Mouse (Mus musculus) embryonic facial prominence, embryonic 15.5 days (tissue): ENCODE measurements at regions not wholly inside any gene's neighbourhood (a gene's known extent, or its start where the extent isn't known, plus 50 kb on each side); places are given as distances from the start of the nearest gene placed in this dataset.

ENCODE experiments used
- ATAC-seq: fragments of 200-750 bp; cut with Nextera tagmentation; 2 replicates; pipeline ENCODE4 v1.8.0; 2017; ENCODE audit warnings: low read depth, moderate TSS enrichment; ENCODE audit not compliant: insufficient number of reproducible peaks, low FRiP score, low TSS enrichment
- H3K27ac ChIP-seq: fragments of 300-500 bp; sonication (generic); replicated peaks from 2 replicates; pipeline ENCODE4 v1.5.1; 2015; ENCODE audit warnings: mild to moderate bottlenecking, inconsistent platforms
- H3K27me3 ChIP-seq: fragments of 300-500 bp; sonication (generic); 2 replicates; pipeline ENCODE4 v1.6.1; 2015; ENCODE audit warnings: inconsistent platforms
- H3K36me3 ChIP-seq: fragments of 300-500 bp; sonication (generic); 2 replicates; pipeline ENCODE4 v1.6.1; 2015; ENCODE audit warnings: mild to moderate bottlenecking, inconsistent platforms
- H3K4me1 ChIP-seq: fragments of 300-500 bp; sonication (generic); 2 replicates; pipeline ENCODE4 v1.6.1; 2015; ENCODE audit warnings: inconsistent platforms
- H3K4me2 ChIP-seq: fragments of 300-500 bp; sonication (generic); replicated peaks from 2 replicates; pipeline ENCODE4 v1.6.1; 2015; ENCODE audit warnings: mild to moderate bottlenecking, inconsistent platforms
- H3K4me3 ChIP-seq: fragments of 300-500 bp; sonication (generic); replicated peaks from 2 replicates; pipeline ENCODE4 v1.5.1; 2015; ENCODE audit warnings: mild to moderate bottlenecking, inconsistent platforms
- H3K9ac ChIP-seq: fragments of 300-500 bp; sonication (generic); 2 replicates; pipeline ENCODE4 v1.6.1; 2015; ENCODE audit warnings: inconsistent platforms
- H3K9me3 ChIP-seq: fragments of 300-500 bp; sonication (generic); replicated peaks from 2 replicates; pipeline ENCODE4 v1.6.1; 2016; ENCODE audit warnings: inconsistent platforms
- whole genome bisulfite sequencing: fragments of 180-500 bp; shearing (Covaris S2); methylation state at CpG from one replicate; pipeline ENCODE4 v1.1.7; 2015; 5-methylcytosine and 5-hydroxymethylcytosine counted together

DNA sequence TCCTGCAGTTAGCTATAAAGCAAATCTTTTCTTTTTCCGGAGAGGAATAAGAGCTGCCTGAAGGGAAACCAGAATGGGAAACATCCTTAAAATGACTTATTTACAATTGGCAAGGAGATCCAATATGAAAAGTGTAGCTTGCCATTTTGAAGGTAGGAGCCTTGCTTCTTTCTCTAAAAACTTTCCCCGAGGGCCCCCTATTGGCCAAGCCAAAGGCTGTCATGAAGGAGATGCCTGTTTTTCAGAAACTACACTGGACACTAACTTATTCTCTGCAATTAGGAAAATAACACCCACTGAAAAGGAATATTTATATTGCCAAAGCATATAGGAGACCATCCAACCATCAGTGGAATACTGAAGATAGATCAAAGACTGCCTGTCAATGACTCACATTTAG is 312.8 kb upstream of the Thrb start:
- ATAC-seq, result no peak
- Histone ChIP-seq H3K4me3 (no peak overlapping the region), H3K36me3 (no peaks in the 10 kb centered on the region), H3K27me3 (no peaks in the 10 kb centered on the region), H3K9ac (no peak overlapping the region), H3K4me2 (no peak overlapping the region), H3K4me1 (no peaks in the 10 kb centered on the region), H3K27ac (no peak overlapping the region), H3K9me3 (no peaks in the 10 kb centered on the region)
- WGBS, result 66% methylated on average over 2 of the region's 2 CpGs

DNA sequence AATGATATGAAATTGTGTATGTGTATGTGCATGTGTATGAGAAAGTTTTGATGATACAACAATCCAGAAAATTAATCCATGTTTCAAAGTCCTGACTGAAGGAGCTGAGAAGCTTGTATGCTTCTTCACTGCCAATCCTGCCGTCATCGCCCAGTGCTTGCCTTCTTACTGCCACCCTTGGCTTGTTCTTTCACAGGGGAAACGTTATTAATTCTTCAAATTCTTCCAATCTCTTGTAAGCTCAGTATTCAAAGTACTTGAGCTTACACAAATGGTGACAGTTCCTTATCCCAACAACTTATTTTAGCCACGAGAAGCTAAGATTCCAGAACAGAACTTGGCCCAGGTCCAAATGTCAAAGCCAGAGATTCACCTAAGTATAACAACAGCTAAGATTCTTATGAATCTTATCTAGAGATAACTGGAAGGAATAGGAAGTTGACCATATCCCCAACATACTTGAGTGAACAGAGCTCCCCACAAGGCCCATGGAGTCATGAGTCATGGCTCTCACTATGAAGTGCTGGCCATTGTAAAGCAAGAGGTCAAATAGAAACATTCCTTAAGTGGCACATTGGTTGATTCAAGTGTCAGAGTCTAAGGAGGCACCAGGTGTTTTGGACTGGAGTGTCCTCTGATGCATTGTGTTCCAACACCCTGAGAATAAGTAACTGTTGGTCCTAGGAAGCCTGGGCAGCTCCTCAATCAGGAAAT is 307.6 kb upstream of the Thrb start:
- Histone ChIP-seq H3K27ac (no peak overlapping the region), H3K9me3 (no peaks in the 10 kb centered on the region), H3K27me3 (no peaks in the 10 kb centered on the region), H3K36me3 (no peaks in the 10 kb centered on the region), H3K9ac (no peak overlapping the region), H3K4me2 (no peak overlapping the region), H3K4me3 (no peak overlapping the region), H3K4me1 (no peaks in the 10 kb centered on the region)
- ATAC-seq, result no peak
- WGBS, result 60% methylated on average over 4 of the region's 4 CpGs

DNA sequence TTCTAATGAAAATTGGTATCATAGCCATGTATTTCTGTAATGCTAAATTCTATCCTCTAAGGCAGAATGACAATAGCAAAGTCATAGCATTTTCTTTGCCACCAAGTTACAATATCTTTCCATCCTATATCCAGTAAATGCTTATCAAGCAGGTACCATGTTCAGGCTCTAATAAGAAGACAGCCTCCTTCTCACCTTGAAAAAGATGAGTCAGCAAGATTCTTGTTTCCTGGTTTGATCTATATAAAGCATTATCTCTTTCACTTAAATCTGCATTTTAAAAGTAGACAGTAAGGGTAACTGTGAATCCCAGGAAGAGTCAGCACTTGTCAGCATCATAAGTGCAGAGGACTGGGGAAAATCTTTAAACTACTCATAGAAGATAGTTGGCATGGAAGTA is 298.2 kb upstream of the Thrb start:
- Histone ChIP-seq H3K9me3 (no peaks in the 10 kb centered on the region), H3K4me1 (no peaks in the 10 kb centered on the region), H3K36me3 (no peaks in the 10 kb centered on the region), H3K27ac (no peak overlapping the region), H3K4me3 (no peak overlapping the region), H3K27me3 (no peaks in the 10 kb centered on the region), H3K4me2 (no peak overlapping the region), H3K9ac (no peak overlapping the region)
- ATAC-seq, result no peak

DNA sequence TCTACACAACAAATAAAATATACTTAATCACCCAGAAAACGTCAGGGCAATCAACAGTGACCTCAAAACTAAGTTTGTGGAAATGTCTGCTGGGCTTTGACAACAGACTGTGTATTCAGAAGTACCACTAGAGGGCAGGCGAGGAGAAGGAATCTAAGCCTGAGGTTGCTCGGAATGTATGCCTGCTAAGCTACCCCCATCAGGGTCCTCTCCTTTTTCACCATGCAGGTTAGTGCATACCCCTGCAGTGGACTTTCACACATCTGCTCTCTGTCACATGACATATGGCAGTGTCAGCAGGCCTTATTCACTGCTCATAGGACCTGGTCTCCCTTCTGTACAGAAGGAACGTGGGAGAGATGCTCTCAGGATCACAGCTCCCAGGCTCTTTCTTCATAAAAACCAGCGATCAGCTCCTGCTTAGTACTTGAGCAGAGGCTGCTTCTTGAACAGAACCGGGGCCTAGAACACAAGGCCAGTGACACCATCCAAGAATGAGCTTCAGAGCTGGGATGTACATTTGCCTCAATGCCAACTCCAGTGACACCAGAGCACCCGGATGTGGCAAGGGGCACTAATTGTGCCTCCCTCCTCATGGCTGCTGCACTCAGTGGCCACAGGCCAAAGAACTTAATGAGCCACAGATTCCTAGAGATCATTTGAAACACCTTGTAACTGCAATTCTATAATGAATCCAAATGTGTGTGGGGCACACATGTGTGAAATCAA is 257.1 kb upstream of the Thrb start:
- no peaks in the 10 kb centered on the region for H3K36me3 ChIP-seq
- 36% methylated on average over 7 of the region's 7 CpGs for WGBS

GRCm38 (mm10) chr14:17405551-17406336 is 254.3 kb upstream of the Thrb start:
- Histone ChIP-seq H3K9ac (no peak overlapping the region), H3K4me1 (no peaks in the 10 kb centered on the region; the same call in 1 of the 2 replicates), H3K36me3 (no peaks in the 10 kb centered on the region), H3K4me2 (no peak overlapping the region), H3K4me3 (no peak overlapping the region), H3K9me3 (no peaks in the 10 kb centered on the region), H3K27me3 (no peaks in the 10 kb centered on the region), H3K27ac (no peak overlapping the region)
- ATAC-seq, result no peak
- 73% methylated on average over 2 of the region's 2 CpGs for WGBS

More for the DNA sequence above, 257.1 kb upstream of the Thrb start:
- H3K27me3 ChIP-seq, result no peaks in the 10 kb centered on the region
- H3K4me3 ChIP-seq, result no peak overlapping the region
- H3K9me3 ChIP-seq, result no peaks in the 10 kb centered on the region
- no peak; the same call in 1 of the 2 replicates for ATAC-seq
- no peak overlapping the region for H3K9ac ChIP-seq
- H3K4me2 ChIP-seq, result no peak overlapping the region
- H3K4me1 ChIP-seq, result no peaks in the 10 kb centered on the region; the same call in 1 of the 2 replicates
- H3K27ac ChIP-seq, result no peak overlapping the region

GRCm38 (mm10) chr14:17406879-17407278 is 253.2 kb upstream of the Thrb start:
- Histone ChIP-seq H3K36me3 (no peaks in the 10 kb centered on the region), H3K4me1 (no peaks in the 10 kb centered on the region; the same call in 1 of the 2 replicates), H3K27ac (no peak overlapping the region), H3K4me3 (no peak overlapping the region), H3K27me3 (no peaks in the 10 kb centered on the region), H3K9me3 (no peaks in the 10 kb centered on the region), H3K4me2 (no peak overlapping the region), H3K9ac (no peak overlapping the region)
- ATAC-seq, result no peak

DNA sequence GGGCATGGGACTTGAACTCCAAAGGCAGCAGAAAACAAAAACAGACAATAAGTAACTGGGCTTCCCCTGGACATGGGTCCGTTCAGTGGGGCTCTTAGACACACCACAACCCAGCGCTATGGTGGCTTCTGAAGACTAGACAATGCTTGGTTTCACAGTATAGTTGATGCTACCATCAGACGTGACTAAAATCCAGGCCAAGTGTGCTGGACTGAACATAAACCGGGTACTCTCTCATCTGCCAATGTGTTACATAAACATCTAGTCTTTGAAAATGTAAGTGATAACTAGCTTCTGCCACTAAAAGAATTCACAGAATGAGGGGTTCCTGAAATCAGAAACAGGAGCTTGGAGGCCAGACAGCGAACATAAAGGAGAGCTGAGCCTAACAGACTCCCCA is 251.7 kb upstream of the Thrb start:
- Histone ChIP-seq H3K36me3 (no peaks in the 10 kb centered on the region), H3K4me2 (no peak overlapping the region), H3K27ac (no peak overlapping the region), H3K9me3 (no peaks in the 10 kb centered on the region), H3K4me1 (no peaks in the 10 kb centered on the region; the same call in 1 of the 2 replicates), H3K9ac (no peak overlapping the region), H3K27me3 (no peaks in the 10 kb centered on the region), H3K4me3 (no peak overlapping the region)
- WGBS, result 63% methylated on average over 5 of the region's 5 CpGs
- no peak for ATAC-seq

- no peaks in the 10 kb centered on the region for H3K9me3 ChIP-seq
- no peak overlapping the region for H3K27ac ChIP-seq
- no peaks in the 10 kb centered on the region; the same call in 1 of the 2 replicates for H3K4me1 ChIP-seq
- no peak overlapping the region for H3K9ac ChIP-seq
- H3K36me3 ChIP-seq, result no peaks in the 10 kb centered on the region
- no peak overlapping the region for H3K4me2 ChIP-seq
- H3K27me3 ChIP-seq, result no peaks in the 10 kb centered on the region
- WGBS, result 42% methylated on average over 1 of the region's 1 CpGs
- no peak overlapping the region for H3K4me3 ChIP-seq
- no peak for ATAC-seq
Observed at GRCm38 (mm10) chr14:17408813-17409212, 251.2 kb upstream of the Thrb start.

- ATAC-seq, result no peak
- 88% methylated on average over 6 of the region's 6 CpGs for WGBS
- no peaks in the 10 kb centered on the region; the same call in 1 of the 2 replicates for H3K4me1 ChIP-seq
- no peaks in the 10 kb centered on the region for H3K27me3 ChIP-seq
- H3K9ac ChIP-seq, result no peak overlapping the region
- no peak overlapping the region for H3K4me2 ChIP-seq
- no peaks in the 10 kb centered on the region for H3K36me3 ChIP-seq
- H3K4me3 ChIP-seq, result no peak overlapping the region
- no peak overlapping the region for H3K27ac ChIP-seq
- no peaks in the 10 kb centered on the region for H3K9me3 ChIP-seq
Observed at GRCm38 (mm10) chr14:17409497-17409896, 250.6 kb upstream of the Thrb start.

DNA sequence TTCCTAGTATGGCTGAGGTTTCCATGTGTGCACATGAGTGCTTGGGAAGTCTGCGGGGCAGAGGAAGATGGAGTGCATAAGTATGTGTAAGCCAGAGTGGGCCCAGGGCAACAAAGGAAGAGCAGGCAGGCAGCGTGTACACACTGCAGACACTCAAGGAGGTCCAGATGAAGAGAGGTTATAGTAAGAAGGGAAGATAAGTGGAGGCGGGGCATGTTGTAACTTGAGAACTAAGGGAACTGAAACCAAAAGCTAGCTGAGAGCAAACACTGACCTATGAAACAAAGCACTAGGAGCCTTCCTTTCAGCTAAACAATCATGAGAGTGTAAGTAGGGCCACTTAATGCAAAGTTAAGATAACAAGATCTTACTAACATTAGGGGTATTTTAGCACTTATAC is 249.3 kb upstream of the Thrb start:
- Histone ChIP-seq H3K4me2 (no peak overlapping the region), H3K27me3 (no peaks in the 10 kb centered on the region), H3K9me3 (no peaks in the 10 kb centered on the region), H3K9ac (no peak overlapping the region), H3K27ac (no peak overlapping the region), H3K4me1 (no peaks in the 10 kb centered on the region; the same call in 1 of the 2 replicates), H3K36me3 (no peaks in the 10 kb centered on the region), H3K4me3 (no peak overlapping the region)
- 29% methylated on average over 3 of the region's 3 CpGs for WGBS
- ATAC-seq, result no peak

DNA sequence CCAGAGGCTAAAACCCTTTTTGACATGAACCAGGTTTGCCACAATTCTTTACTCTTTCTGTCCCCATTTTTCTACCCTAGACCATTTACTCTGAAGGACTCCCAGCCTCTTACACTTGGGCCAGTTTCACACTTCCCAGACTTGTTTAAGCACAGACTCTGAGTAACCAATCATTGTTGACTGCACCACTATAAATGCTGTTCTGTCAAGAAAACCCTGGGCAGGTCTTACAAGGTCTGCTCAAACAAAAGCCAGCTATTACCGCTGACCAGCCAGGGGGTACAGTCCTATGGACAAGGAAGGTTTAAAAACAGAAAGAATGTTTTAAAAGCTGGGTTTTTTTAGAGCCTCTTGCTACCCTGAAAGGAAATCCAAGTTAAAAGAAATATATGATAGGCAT is 248.8 kb upstream of the Thrb start:
- ATAC-seq, result no peak
- Histone ChIP-seq H3K9ac (no peak overlapping the region), H3K4me3 (no peak overlapping the region), H3K9me3 (no peaks in the 10 kb centered on the region), H3K4me1 (no peaks in the 10 kb centered on the region; the same call in 1 of the 2 replicates), H3K27me3 (no peaks in the 10 kb centered on the region), H3K4me2 (no peak overlapping the region), H3K27ac (no peak overlapping the region), H3K36me3 (no peaks in the 10 kb centered on the region)
- WGBS, result 64% methylated on average over 1 of the region's 1 CpGs
